Mouse (Mus musculus) liver, embryonic 14.5 days (tissue): ENCODE data around the gene Pop5.

Experiments
- CTCF ChIP-seq: IDR thresholded peaks from 2 replicates; pipeline ENCODE4 v1.5.1; 2016; ENCODE audit warnings: antibody characterized with exemption, low read depth, control low read depth
- EP300 ChIP-seq: IDR thresholded peaks from 2 replicates; pipeline ENCODE4 v1.6.1; 2016; ENCODE audit warnings: antibody characterized with exemption, low read depth

DNA sequence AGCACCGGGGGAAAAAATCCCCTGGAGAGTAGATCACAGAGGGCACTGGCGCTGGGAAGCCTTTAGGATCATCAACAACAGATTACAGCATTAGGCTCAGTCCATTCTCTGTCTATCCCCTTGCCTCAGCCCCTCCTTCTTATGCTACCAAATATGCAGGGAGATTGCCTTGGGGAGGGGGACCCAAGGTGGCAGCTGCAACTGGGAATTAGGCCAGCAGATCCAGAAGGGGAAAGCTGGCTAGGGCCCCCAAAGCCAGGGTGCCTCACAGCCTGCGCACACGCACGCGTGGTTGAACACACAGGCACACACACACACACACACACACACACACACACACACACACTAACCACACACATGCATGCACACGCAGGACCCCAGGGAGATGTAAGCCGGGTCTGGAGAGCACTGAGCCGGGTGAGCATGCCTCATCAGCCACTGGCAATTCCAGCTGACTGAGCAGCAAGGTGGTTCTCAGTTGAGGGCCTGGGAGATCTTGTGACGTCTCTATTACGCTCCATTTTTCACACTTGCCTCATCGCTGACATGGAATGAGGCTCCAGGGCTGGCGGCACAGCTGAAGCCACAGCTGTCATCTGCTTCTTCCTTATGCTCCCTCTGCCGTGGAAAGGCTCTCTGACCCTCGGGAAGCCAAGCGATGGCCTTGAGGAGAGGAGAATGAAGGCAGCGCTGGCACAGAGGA is 49.1 kb upstream of the Pop5 start:
- TF ChIP-seq CTCF (no peak), EP300 (no peak)
